Mouse (Mus musculus): Measurements from ENCODE around the gene Gm19345.

The Gm19345 gene

GRCm38 (mm10) chr7:19826756-19827155 is 25.0 kb upstream of the Gm19345 start:
- peak; percentile 83 for DNase-seq (ENCODE audit: low read depth, low spot score)

DNA sequence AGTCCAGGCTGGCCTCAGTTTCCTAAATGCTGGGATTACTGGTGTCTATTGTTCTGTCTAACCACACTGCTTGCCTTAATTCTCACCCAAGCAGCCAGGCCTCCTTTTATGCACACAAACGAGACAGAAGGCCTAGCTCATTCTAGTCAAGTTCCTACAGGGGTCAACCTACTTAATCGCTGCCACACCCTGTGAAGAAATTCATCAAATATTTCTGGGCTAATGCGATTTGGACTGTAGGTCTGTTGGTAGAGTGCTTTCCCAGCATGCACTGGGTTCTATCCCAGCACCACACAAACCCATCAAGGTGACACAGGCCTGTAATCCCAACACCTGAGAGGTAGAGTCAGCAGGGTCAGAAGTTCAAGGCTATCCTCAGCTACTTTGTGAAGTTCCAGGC is 22.1 kb upstream of the Gm19345 start:
- peak; percentile 52 for DNase-seq (ENCODE audit: low read depth, low spot score)

DNA sequence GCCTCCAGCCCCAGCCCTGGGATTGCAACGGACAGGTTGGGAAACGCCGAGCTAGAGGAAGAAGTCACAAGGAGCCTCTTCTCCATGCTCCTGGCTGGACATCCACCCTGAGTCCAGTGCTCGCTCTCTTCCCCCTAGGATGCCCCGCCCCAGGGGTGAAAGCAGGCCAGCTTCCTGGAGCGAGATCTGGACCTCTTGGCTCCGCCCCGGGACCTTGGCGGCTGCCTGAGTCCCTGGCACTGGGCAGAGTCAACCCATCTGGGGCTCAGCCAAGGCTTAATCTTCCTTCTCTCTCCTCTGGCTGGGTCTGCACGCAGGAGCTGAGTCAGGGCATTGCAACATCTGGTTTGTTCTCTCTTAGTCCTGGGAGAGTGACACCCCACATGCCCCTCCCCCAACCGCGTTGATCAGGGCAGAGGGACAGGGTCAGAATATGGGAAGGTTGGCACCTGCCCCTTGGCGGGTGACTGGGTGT is 21.1 kb upstream of the Gm19345 start:
- no peak for DNase-seq (ENCODE audit: low read depth, low spot score)

GRCm38 (mm10) chr7:19831837-19832236 is 20.0 kb upstream of the Gm19345 start:
- DNase-seq (ENCODE audit: low read depth, low spot score), result no peak

GRCm38 (mm10) chr7:19834055-19834454 is 17.7 kb upstream of the Gm19345 start:
- peak; percentile 57 for DNase-seq (ENCODE audit: low read depth, low spot score)

GRCm38 (mm10) chr7:19836843-19837242 is 15.0 kb upstream of the Gm19345 start:
- no peak for DNase-seq (ENCODE audit: low read depth, low spot score)

DNA sequence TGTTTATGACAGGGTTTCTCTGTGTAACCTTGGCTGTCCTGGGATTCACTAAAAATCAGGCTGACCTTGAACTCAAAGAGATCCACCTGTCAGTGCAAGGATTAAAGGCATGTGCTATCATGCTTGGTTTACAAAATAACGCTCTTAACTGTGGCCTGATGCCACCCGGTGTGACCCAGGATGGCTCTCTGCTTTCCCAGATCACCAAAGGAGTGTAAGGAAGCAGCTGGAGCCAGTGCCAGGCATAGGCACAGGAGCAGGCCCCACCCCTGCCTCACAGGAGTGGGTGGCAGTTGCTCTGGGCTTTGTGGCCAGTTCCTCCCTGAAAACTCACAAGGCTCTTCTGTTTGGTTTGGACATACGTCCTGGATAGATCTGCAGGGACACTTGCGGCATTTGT is 11.4 kb upstream of the Gm19345 start:
- DNase-seq (ENCODE audit: low read depth, low spot score), result no peak

GRCm38 (mm10) chr7:19840936-19841335 is 10.9 kb upstream of the Gm19345 start:
- DNase-seq (ENCODE audit: low read depth, low spot score), result no peak

- no peak for DNase-seq (ENCODE audit: low read depth, low spot score)
Observed at GRCm38 (mm10) chr7:19841686-19842413, 10.0 kb upstream of the Gm19345 start.

- no peak for DNase-seq (ENCODE audit: low read depth, low spot score)
Observed at GRCm38 (mm10) chr7:19842885-19843504, 8.8 kb upstream of the Gm19345 start.

DNA sequence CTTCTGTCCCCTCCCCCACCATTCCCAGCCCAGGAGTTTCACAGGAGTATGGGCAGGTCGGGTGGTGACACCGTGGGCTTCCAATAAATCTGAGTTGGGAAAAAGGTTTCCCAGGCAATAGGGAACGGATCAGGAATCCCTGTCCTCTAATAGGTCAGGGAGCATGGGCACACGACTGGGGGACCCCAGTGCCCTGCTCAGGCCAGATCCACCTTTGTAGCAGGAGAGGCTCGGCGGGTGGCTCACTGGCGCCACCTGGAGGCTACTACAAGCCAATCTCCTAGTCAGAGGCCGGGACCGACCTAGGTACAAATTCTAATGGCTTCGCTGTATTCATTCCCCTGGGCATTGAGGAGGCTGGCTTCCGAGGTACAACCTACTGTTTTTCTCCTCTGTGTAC is 8.2 kb upstream of the Gm19345 start:
- DNase-seq (ENCODE audit: low read depth, low spot score), result peak; percentile 65

DNA sequence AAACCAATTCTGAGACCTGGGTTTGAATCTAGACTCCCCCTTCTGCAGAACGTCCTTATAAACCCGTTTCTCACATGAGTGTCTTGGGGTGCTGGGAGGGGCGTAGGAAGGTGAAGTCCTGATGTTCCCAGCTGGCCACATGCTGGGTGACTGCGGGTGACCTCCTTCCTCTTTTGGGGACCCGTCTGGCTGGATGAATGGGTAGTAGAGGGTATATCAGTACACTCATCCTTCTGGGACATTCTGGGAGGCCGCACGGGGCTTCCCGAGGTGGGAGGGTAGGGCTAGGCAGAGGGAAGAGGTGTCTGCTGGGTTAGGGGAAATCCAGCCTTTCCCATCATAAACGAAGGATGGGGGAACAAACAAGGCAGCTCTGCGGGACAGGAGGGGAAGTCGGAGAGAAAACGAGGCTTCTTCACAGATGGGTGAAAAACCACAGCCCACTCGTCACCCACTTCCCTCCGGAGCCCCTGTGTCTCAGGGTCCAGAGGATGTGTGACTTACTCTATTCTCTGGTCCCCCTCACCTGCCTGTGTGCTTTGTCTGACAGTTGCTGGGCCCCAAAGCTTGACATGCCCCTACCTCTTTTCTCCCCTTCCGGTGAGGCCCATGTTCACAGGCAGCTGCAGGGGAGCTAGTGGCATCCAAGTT is 7.2 kb upstream of the Gm19345 start:
- no peak for DNase-seq (ENCODE audit: low read depth, low spot score)

GRCm38 (mm10) chr7:19853526-19853925 is 1.7 kb downstream of the Gm19345 start:
- no peak for DNase-seq (ENCODE audit: low read depth, low spot score)

DNA sequence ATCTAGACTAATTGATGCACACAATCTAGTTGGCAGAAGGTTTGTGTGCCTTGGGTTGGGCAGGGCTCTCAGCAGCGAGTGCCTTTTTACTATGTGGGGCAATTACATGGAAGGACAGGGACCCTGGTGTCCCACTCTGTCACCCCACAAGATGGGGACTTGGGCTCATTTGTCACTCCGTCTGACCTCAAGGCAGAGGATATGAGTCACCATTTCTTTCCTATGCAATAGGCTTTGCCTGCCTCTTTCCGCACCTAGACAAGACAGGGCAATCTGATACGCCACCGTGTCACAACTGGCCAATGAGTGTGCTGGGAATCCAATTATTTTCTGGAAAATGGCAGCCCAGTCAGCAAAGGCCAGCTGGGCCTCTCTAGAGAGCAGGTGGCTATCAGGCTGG is 3.9 kb downstream of the Gm19345 start:
- DNase-seq (ENCODE audit: low read depth, low spot score), result no peak

GRCm38 (mm10) chr7:19856283-19856682 is 4.5 kb downstream of the Gm19345 start:
- no peak for DNase-seq (ENCODE audit: low read depth, low spot score)

DNA sequence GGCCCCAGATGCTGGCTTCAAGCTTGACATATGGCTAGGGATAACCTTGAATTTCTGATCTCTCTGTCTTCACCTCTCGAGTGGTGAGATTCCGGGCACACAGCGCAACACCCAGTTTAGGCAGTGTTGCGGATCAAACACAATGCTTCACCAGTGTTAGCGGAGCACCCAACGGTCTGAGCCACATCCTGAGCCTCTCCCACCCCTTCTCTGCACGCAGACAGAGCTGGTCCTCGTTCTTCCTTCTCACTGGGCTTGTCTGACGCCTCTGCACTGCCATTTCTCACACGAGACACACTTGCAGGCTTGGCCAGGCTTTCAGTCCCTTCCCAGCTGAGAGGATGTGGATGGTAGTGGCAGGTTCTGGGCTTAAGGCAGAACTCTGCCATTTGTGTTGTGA is 7.9 kb downstream of the Gm19345 start:
- DNase-seq (ENCODE audit: low read depth, low spot score), result no peak

- no peak for DNase-seq (ENCODE audit: low read depth, low spot score)
Observed at GRCm38 (mm10) chr7:19861199-19861598, 9.4 kb downstream of the Gm19345 start, which contains the start of gene Ceacam16. Ceacam16 (minus strand) TSS chr7:19861299.

DNA sequence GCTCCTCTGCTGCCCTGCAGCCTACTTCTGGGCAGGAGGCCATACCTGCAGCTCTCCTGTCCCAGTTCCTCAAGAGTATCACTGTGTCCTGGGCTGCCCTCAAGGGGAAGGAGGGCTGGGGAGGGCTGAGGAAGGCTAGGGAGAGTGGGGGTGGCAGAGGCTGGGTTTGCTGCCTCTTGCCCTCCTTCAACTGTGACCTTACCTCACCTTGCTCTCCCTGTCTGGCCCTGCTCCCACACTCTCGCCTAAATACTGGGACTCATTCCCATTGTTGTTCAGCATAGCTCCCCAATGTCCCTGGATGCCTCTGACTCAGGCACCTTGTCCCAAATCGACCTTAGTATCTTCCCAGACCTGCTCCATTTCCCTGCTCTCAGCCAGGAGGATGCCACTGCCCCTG is 12.4 kb downstream of the Gm19345 start:
- no peak for DNase-seq (ENCODE audit: low read depth, low spot score)

- no peak for DNase-seq (ENCODE audit: low read depth, low spot score)
Observed at GRCm38 (mm10) chr7:19865246-19866036, 13.6 kb downstream of the Gm19345 start.

- no peak for DNase-seq (ENCODE audit: low read depth, low spot score)
Observed at GRCm38 (mm10) chr7:19866490-19866889, 14.7 kb downstream of the Gm19345 start.

GRCm38 (mm10) chr7:19867751-19868399 is 16.1 kb downstream of the Gm19345 start:
- no peak for DNase-seq (ENCODE audit: low read depth, low spot score)

Data from ES-CJ7 (cell line).